Mouse (Mus musculus) natural killer cell, adult 2 months (primary cell): Measurements from ENCODE around the gene Hmgxb4.
"Not testable (repeated sequence)": the region's sequence is repeated elsewhere in the genome, so short reads cannot be mapped to it uniquely, and the experiment has no call there.

ENCODE experiments used
- DNase-seq, 2 experiments: peaks; one replicate each; pipeline ENCODE4 v3.0.0; 2022; ENCODE audit warnings: low spot score in 2 of 2

Gene Hmgxb4

GRCm38 (mm10) chr8:74993081-74993474, at the start of gene Hmgxb4:
Hmgxb4 (plus strand) TSS chr8:74993356.
- DNase-seq: no peak

GRCm38 (mm10) chr8:74949445-74949844, 43.7 kb upstream of the Hmgxb4 start:
- no peak for DNase-seq

GRCm38 (mm10) chr8:74963983-74964382, 29.2 kb upstream of the Hmgxb4 start:
- DNase-seq: no peak

GRCm38 (mm10) chr8:74970286-74970685, 22.9 kb upstream of the Hmgxb4 start:
- DNase-seq: not testable (repeated sequence)

GRCm38 (mm10) chr8:74971636-74972035, 21.5 kb upstream of the Hmgxb4 start:
- no peak for DNase-seq

- no peak for DNase-seq
Observed at GRCm38 (mm10) chr8:74972322-74972883, 20.8 kb upstream of the Hmgxb4 start.

- no peak for DNase-seq
Observed at GRCm38 (mm10) chr8:74973121-74973869, 19.9 kb upstream of the Hmgxb4 start.

GRCm38 (mm10) chr8:74973904-74974303, 19.3 kb upstream of the Hmgxb4 start:
- DNase-seq: no peak

- DNase-seq: no peak
Observed at GRCm38 (mm10) chr8:74977427-74977826, 15.7 kb upstream of the Hmgxb4 start.

- DNase-seq: no peak
Observed at GRCm38 (mm10) chr8:74980060-74980710, 13.0 kb upstream of the Hmgxb4 start.

- DNase-seq: peak; percentile 45 to 50
Observed at GRCm38 (mm10) chr8:74980711-74981062, 12.5 kb upstream of the Hmgxb4 start.

GRCm38 (mm10) chr8:74981809-74982208, 11.3 kb upstream of the Hmgxb4 start:
- no peak for DNase-seq

- no peak for DNase-seq
Observed at GRCm38 (mm10) chr8:74987436-74987835, 5.7 kb upstream of the Hmgxb4 start.

GRCm38 (mm10) chr8:74990021-74990420, 3.1 kb upstream of the Hmgxb4 start:
- DNase-seq: no peak

GRCm38 (mm10) chr8:74993475-74994451, 607 bp downstream of the Hmgxb4 start:
- DNase-seq: peak; percentile 73 to 83

GRCm38 (mm10) chr8:74994540-74994939, 1.4 kb downstream of the Hmgxb4 start:
- DNase-seq: no peak

- DNase-seq: no peak
Observed at GRCm38 (mm10) chr8:75000431-75000830, 7.3 kb downstream of the Hmgxb4 start.

GRCm38 (mm10) chr8:75008826-75009225, 15.7 kb downstream of the Hmgxb4 start:
- DNase-seq: no peak

- DNase-seq: no peak
Observed at GRCm38 (mm10) chr8:75013557-75013956, 20.4 kb downstream of the Hmgxb4 start.

- no peak for DNase-seq
Observed at GRCm38 (mm10) chr8:75013964-75014363, 20.8 kb downstream of the Hmgxb4 start.

- no peak for DNase-seq
Observed at GRCm38 (mm10) chr8:75015981-75016380, 22.8 kb downstream of the Hmgxb4 start.

GRCm38 (mm10) chr8:75016422-75016821, 23.3 kb downstream of the Hmgxb4 start:
- DNase-seq: no peak
